Mouse (Mus musculus): Measurements from ENCODE around the gene Ryr1. TPM values are rescaled to one million over a fixed set of nuclear protein-coding genes. Genes with fewer than 3 reads are reported as not detected.

Gene Ryr1
- polyA plus RNA-seq, 1 experiment from 2014 or later, result 2.8 TPM

- peaks cover 27% of the 10 kb centered on the region for H3K4me1 ChIP-seq
- no peak overlapping the region for H3K4me3 ChIP-seq
- H3K4me2 ChIP-seq (replicated peaks), result no peak overlapping the region
- 81% methylated on average over 19 of the region's 19 CpGs for WGBS
- H3K27ac ChIP-seq (replicated peaks), result no peak overlapping the region
- ATAC-seq (ENCODE audit: low FRiP score, low read depth), result no peak
- H3K27me3 ChIP-seq, result no peaks in the 10 kb centered on the region; the same call in none of the 2 replicates
- H3K36me3 ChIP-seq, result no peaks in the 10 kb centered on the region
- H3K9me3 ChIP-seq, result no peaks in the 10 kb centered on the region
- 0 out of 2 replicates have a peak overlapping the region, but pooled peaks have one; percentile 20 for H3K9ac ChIP-seq (replicated peaks)
Observed at GRCm38 (mm10) chr7:29043016-29043673, 81.8 kb downstream of the Ryr1 start.

DNA sequence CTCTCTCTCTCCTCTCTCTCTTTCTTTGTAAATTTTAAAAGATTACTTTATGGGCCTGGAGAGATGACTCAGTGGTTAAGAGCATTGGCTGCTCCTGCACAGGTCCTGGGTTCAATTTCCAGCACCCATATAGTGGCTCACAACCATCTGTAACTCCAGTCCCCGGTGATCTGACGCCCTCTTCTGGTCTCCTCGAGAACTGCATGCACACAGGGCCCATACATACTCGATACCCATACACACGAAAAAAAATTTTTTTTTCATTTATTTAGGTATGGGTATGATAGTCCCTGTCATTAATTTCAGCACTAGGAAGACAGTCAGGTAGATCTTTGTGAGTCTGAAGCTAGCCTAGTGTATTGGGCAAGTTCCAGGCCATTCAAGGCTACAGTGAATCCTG, 83.8 kb downstream of the Ryr1 start:
- Histone ChIP-seq H3K9ac (replicated peaks) (no peak overlapping the region), H3K36me3 (no peaks in the 10 kb centered on the region), H3K4me3 (no peak overlapping the region), H3K4me1 (peaks cover 22% of the 10 kb centered on the region), H3K4me2 (replicated peaks) (no peak overlapping the region; the same call in 1 of the 2 replicates), H3K27me3 (no peaks in the 10 kb centered on the region; the same call in none of the 2 replicates), H3K27ac (replicated peaks) (no peak overlapping the region), H3K9me3 (no peaks in the 10 kb centered on the region)
- ATAC-seq (ENCODE audit: low FRiP score, low read depth), result no peak
- WGBS, result 79% methylated on average over 5 of the region's 5 CpGs

GRCm38 (mm10) chr7:29039985-29040661, 84.9 kb downstream of the Ryr1 start:
- 0 out of 2 replicates have a peak overlapping the region, but pooled peaks have one; percentile 27 for H3K27ac ChIP-seq (replicated peaks)
- ATAC-seq (ENCODE audit: low FRiP score, low read depth), result peak; percentile 67
- H3K9me3 ChIP-seq, result no peaks in the 10 kb centered on the region
- peak overlapping the region; percentile 39 for H3K4me3 ChIP-seq
- H3K4me1 ChIP-seq, result peaks cover 22% of the 10 kb centered on the region
- peak overlapping the region; percentile 45 for H3K9ac ChIP-seq (replicated peaks)
- peak overlapping the region; percentile 69 for H3K4me2 ChIP-seq (replicated peaks)
- no peaks in the 10 kb centered on the region; the same call in 1 of the 2 replicates for H3K27me3 ChIP-seq
- H3K36me3 ChIP-seq, result no peaks in the 10 kb centered on the region
- WGBS, result 2% methylated on average over 26 of the region's 26 CpGs

- peaks cover 22% of the 10 kb centered on the region for H3K4me1 ChIP-seq
- peak overlapping the region; percentile 45; the same call in 1 of the 2 replicates for H3K9ac ChIP-seq (replicated peaks)
- H3K4me3 ChIP-seq, result peak overlapping the region; percentile 39
- no peaks in the 10 kb centered on the region for H3K9me3 ChIP-seq
- H3K36me3 ChIP-seq, result no peaks in the 10 kb centered on the region
- 0 out of 2 replicates have a peak overlapping the region, but pooled peaks have one; percentile 27 for H3K27ac ChIP-seq (replicated peaks)
- peak; percentile 51; the same call in 1 of the 2 replicates for ATAC-seq (ENCODE audit: low FRiP score, low read depth)
- WGBS, result under 1% methylated on average over 11 of the region's 11 CpGs
- H3K27me3 ChIP-seq, result no peaks in the 10 kb centered on the region
- peak overlapping the region; percentile 69 for H3K4me2 ChIP-seq (replicated peaks)
Observed at GRCm38 (mm10) chr7:29039604-29039984, 85.4 kb downstream of the Ryr1 start.

DNA sequence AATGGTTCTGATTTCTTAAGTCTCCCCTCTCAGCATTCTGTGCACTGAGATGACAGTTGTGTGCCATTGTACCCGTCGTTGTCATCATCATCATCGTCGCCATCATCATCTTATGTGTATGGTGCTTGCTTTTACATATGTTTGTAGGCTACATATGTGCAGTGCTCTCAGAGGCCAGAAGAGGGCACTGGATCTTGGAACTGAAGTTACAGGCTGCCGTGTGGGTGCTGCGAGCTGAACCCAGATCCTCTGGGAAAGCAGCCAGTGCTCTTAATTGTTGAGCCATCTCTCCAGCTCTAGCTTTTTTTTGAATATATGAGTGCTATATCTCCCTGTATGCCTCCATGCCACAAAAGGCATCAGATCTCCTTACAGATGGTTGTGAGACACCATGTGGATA, 87.7 kb downstream of the Ryr1 start:
- 88% methylated on average over 6 of the region's 6 CpGs for WGBS
- Histone ChIP-seq H3K4me3 (no peak overlapping the region), H3K36me3 (no peaks in the 10 kb centered on the region), H3K27me3 (no peaks in the 10 kb centered on the region), H3K9ac (replicated peaks) (no peak overlapping the region), H3K27ac (replicated peaks) (no peak overlapping the region), H3K4me2 (replicated peaks) (no peak overlapping the region), H3K4me1 (peaks cover 13% of the 10 kb centered on the region), H3K9me3 (no peaks in the 10 kb centered on the region)
- no peak for ATAC-seq (ENCODE audit: low FRiP score, low read depth)

GRCm38 (mm10) chr7:29032685-29033084, 92.3 kb downstream of the Ryr1 start:
- H3K4me2 ChIP-seq (replicated peaks), result no peak overlapping the region

DNA sequence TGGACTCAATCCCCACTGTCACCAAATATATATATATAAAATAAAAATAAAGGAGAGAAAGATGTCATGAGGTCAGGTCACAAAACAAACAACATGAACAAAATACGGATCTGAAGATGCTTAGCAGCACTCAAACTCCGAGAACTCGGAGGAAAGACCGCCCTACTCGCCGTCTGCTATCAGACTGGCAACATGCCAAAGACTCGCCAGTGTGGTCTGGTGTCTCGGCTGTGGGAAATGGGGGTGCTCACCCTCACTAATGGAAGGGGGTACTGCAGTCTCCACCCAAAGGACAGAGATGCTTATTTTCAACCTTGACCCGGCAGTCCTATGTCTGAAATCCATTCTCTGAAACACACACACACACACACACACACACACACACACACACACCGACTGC, 93.3 kb downstream of the Ryr1 start:
- Histone ChIP-seq H3K27me3 (no peaks in the 10 kb centered on the region), H3K4me3 (no peak overlapping the region), H3K36me3 (no peaks in the 10 kb centered on the region), H3K27ac (replicated peaks) (no peak overlapping the region), H3K9ac (replicated peaks) (no peak overlapping the region), H3K4me2 (replicated peaks) (no peak overlapping the region), H3K9me3 (no peaks in the 10 kb centered on the region), H3K4me1 (no peaks in the 10 kb centered on the region)
- no peak for ATAC-seq (ENCODE audit: low FRiP score, low read depth)
- 90% methylated on average over 10 of the region's 10 CpGs for WGBS

More at GRCm38 (mm10) chr7:29032685-29033084, 92.3 kb downstream of the Ryr1 start:
- Histone ChIP-seq H3K36me3 (no peaks in the 10 kb centered on the region), H3K27me3 (no peaks in the 10 kb centered on the region), H3K9me3 (no peaks in the 10 kb centered on the region), H3K4me1 (no peaks in the 10 kb centered on the region), H3K27ac (replicated peaks) (no peak overlapping the region), H3K4me3 (no peak overlapping the region), H3K9ac (replicated peaks) (no peak overlapping the region)
- ATAC-seq (ENCODE audit: low FRiP score, low read depth), result no peak
- 87% methylated on average over 5 of the region's 5 CpGs for WGBS

DNA sequence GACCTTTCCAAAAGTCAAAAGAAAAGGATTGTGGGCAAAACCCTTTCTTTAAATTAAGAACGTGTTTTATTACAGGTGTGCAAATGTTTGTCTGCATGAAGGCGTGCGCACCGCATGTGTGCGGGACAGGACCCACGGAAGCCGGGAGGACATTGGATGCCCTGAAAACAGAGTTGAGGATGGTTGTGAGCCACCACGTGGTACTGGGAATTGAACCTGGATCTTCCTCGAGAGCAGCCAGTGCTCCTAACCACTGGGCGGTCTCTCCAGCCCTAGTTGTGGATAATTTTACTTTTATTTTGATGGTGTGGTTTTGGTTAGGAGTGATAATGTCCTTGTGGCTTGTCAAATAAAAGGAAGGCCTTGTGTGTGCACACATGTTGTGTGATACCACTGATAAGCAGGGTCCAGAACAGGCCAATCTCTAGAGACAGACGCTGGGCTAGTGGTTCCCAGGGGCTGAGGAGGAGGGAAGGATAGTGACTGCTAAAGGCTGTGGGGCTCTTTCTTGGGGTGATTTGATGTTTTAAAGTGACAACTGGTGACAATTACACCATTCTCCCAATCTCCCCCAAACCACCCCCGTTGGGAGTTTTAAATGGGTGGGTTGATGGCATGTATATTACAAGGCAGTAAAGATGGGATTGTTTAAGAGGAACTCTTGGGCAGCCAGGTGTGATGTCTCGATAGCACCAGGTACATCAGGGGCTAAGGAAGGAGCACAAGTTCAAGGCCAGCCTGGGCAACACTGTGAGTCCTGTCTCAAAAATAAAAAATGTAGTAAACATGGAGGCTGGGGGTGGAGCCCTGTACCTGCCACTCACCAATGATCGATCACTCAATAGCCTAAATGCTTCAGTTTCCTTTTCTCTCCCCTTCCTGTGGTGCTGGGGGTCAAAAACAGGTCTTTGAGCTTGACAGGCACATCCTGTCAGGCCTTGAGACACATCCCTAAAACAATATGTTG, 95.0 kb downstream of the Ryr1 start:
- Histone ChIP-seq H3K4me2 (replicated peaks) (no peak overlapping the region), H3K9me3 (no peaks in the 10 kb centered on the region), H3K27ac (replicated peaks) (no peak overlapping the region), H3K4me3 (no peak overlapping the region), H3K27me3 (no peaks in the 10 kb centered on the region), H3K9ac (replicated peaks) (no peak overlapping the region), H3K36me3 (no peaks in the 10 kb centered on the region), H3K4me1 (no peaks in the 10 kb centered on the region)
- no peak for ATAC-seq (ENCODE audit: low FRiP score, low read depth)
- 91% methylated on average over 14 of the region's 14 CpGs for WGBS

DNA sequence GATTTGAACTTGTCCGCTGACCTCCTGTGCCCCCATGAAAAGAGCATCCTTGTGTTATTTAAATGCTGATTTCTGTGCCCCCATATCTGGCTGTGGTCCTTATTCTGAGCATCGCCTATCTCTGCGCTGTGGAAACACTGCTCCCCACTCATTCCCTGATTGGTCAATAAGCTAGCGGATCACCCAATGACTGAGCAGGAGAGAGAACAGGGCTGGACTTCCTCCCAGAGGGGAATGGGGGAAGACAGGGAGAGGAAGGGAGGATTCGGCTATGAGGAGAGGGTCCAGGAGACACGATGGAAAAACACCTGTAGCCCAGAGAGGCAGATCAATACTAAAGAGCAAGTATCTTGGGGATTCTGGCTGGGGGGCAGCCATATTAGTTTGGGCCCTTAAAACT, 96.2 kb downstream of the Ryr1 start:
- H3K9ac ChIP-seq (replicated peaks), result no peak overlapping the region

DNA sequence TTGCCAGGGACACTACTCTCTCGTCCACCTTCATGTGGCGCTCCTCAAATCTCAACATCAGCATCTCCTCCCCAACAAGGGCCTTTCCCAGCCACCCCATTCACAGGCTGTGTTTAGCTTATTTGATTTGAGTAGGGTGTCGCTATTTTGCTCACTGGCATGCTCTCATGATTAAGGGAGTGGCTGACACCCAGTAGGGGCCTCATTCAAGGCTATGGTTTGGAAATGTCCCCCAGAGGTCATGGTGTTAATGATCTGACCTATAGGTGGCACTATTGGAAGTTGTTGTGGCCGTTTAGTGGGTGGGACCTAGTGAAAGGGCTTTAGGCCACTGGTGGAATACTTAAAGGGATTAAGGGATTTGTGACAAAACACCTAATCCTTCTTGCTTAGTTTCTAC, 98.2 kb downstream of the Ryr1 start:
- H3K4me3 ChIP-seq, result no peak overlapping the region
- 68% methylated on average over 4 of the region's 4 CpGs for WGBS
- no peaks in the 10 kb centered on the region for H3K4me1 ChIP-seq
- H3K36me3 ChIP-seq, result no peaks in the 10 kb centered on the region
- no peak overlapping the region for H3K4me2 ChIP-seq (replicated peaks)
- no peak for ATAC-seq (ENCODE audit: low FRiP score, low read depth)
- H3K27me3 ChIP-seq, result no peaks in the 10 kb centered on the region
- no peaks in the 10 kb centered on the region for H3K9me3 ChIP-seq
- no peak overlapping the region for H3K9ac ChIP-seq (replicated peaks)
- H3K27ac ChIP-seq (replicated peaks), result no peak overlapping the region

More for the DNA sequence above, 96.2 kb downstream of the Ryr1 start:
- Histone ChIP-seq H3K9me3 (no peaks in the 10 kb centered on the region), H3K27me3 (no peaks in the 10 kb centered on the region), H3K36me3 (no peaks in the 10 kb centered on the region), H3K4me3 (no peak overlapping the region), H3K27ac (replicated peaks) (no peak overlapping the region), H3K4me1 (no peaks in the 10 kb centered on the region), H3K4me2 (replicated peaks) (no peak overlapping the region)
- ATAC-seq (ENCODE audit: low FRiP score, low read depth), result no peak
- 83% methylated on average over 6 of the region's 6 CpGs for WGBS

DNA sequence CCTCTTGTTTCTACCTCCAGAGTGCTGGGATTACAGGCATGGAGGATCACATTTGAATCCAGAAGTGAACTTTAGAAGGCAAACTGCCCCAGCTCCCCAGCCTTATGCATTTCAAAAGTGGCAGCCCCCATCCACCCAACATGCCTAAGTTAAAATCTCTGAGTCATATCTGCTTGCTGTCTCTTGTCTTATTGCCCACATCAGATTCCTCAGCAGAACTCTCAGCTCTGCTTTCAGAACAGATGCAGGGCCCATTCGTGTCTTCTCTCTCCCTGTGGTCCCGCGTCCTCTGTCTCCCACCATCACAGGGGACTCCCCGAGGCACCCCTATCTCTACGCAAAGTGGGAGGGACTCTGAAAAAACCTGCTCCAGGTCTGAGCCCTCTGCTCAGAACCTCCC, 98.8 kb downstream of the Ryr1 start:
- Histone ChIP-seq H3K4me1 (no peaks in the 10 kb centered on the region), H3K4me2 (replicated peaks) (no peak overlapping the region), H3K4me3 (no peak overlapping the region), H3K9ac (replicated peaks) (no peak overlapping the region), H3K36me3 (no peaks in the 10 kb centered on the region), H3K27ac (replicated peaks) (no peak overlapping the region), H3K27me3 (peaks cover 3% of the 10 kb centered on the region; the same call in 1 of the 2 replicates), H3K9me3 (no peaks in the 10 kb centered on the region)
- ATAC-seq (ENCODE audit: low FRiP score, low read depth), result no peak
- WGBS, result 94% methylated on average over 5 of the region's 5 CpGs

Measured in midbrain, embryonic 12.5 days (tissue).